Mouse (Mus musculus) bone marrow, adult 2 months (tissue): Measurements from ENCODE around the gene Uqcr10. TPM values are rescaled to one million over a fixed set of nuclear protein-coding genes. Genes with fewer than 3 reads are reported as not detected.

Experiments used
- H3K27ac ChIP-seq: fragments of 200-500 bp; 2 replicates; pipeline ENCODE4 v1.5.1; 2012; ENCODE audit warnings: low read depth, mild to moderate bottlenecking, control low read depth, inconsistent platforms, low read length; ENCODE audit not compliant: control insufficient read depth, poor library complexity, insufficient read depth
- H3K4me1 ChIP-seq: fragments of 200-500 bp; 2 replicates; pipeline ENCODE4 v1.6.1; 2011; ENCODE audit warnings: low read length; ENCODE audit not compliant: control insufficient read depth, insufficient read depth
- H3K4me3 ChIP-seq: fragments of 200-500 bp; replicated peaks from 2 replicates; pipeline ENCODE3; 2011; ENCODE audit warnings: mild to moderate bottlenecking, low read depth, low read length, control low read depth; ENCODE audit not compliant: control insufficient read depth
- CTCF ChIP-seq: fragments of 200-500 bp; IDR thresholded peaks from 2 replicates; pipeline ENCODE4 v1.5.1; 2011; ENCODE audit warnings: low read length, control low read depth; ENCODE audit not compliant: control insufficient read depth, insufficient read depth
- POLR2A ChIP-seq: fragments of 200-500 bp; IDR thresholded peaks from 2 replicates; pipeline ENCODE4 v1.6.1; 2011; ENCODE audit warnings: low read depth, mild to moderate bottlenecking, control low read depth, low read length, borderline replicate concordance; ENCODE audit not compliant: control insufficient read depth
- WGBS: fragments of 180-500 bp; shearing (Covaris S2); methylation state at CpG from one replicate; pipeline ENCODE4 v1.1.7; 2018; 5-methylcytosine and 5-hydroxymethylcytosine counted together
- polyA plus RNA-seq: library from polyadenylated mRNA; stranded (reverse); fragments of >200 nt; gene quantifications from 2 replicates; pipeline ENCODE4 v1.2.4, GENCODE M21; 2011; ENCODE audit warnings: low replicate concordance; ENCODE audit not compliant: missing spikeins, insufficient read depth, insufficient read length

Gene Uqcr10
- polyA plus RNA-seq, 1 experiment = 240 TPM

DNA sequence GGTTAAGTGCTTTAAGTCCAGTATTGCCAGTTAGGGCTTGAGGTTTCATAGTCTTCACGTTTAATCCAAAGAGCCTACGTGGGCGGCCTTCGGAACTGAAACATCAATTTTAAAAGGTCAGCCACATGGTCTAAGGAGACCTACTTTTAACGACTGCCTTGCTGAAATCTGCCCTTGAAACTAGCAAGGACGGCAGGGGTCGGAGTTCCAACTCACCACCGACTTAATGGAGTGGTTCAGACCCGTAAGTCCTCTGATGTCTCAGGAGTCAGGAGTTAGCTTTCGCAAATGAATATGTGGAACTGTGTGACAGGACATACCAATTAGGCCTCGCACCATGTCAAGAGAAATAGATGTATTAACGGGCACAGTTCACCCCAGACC lies 462 bp downstream of the Uqcr10 start:
- peaks cover 2% of the 10 kb centered on the region; the same call in 1 of the 2 replicates for H3K4me1 ChIP-seq
- peak overlapping the region; percentile 74 for H3K27ac ChIP-seq
- no peak for TF ChIP-seq CTCF
- no peak for TF ChIP-seq POLR2A
- peak overlapping the region; percentile 90 for H3K4me3 ChIP-seq
- WGBS = 2% methylated on average over 12 of the region's 12 CpGs

DNA sequence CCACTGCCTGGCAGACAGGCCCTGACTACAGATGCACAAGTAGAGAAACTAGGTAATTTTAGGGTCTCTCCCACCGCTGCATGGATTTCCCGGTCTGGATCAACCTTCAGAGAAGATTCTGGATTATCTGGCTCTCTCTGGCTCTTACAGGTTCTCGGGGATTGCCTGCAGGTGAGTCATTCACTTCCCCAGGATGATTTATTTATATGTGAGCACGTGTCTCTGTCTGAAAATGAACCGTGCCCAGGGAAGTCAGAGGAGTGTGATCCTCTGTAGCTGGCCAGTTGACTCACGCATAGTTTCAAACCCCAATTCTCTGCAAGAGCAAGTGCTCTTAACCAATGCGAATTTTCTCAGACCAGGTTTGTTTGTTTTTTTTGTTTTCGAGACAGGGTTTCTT lies 3.4 kb downstream of the Uqcr10 start:
- H3K27ac ChIP-seq = no peak overlapping the region
- no peak overlapping the region for H3K4me3 ChIP-seq
- peaks cover 2% of the 10 kb centered on the region; the same call in 1 of the 2 replicates for H3K4me1 ChIP-seq
- TF ChIP-seq POLR2A (no peak), CTCF (no peak)
- 90% methylated on average over 8 of the region's 8 CpGs for WGBS

DNA sequence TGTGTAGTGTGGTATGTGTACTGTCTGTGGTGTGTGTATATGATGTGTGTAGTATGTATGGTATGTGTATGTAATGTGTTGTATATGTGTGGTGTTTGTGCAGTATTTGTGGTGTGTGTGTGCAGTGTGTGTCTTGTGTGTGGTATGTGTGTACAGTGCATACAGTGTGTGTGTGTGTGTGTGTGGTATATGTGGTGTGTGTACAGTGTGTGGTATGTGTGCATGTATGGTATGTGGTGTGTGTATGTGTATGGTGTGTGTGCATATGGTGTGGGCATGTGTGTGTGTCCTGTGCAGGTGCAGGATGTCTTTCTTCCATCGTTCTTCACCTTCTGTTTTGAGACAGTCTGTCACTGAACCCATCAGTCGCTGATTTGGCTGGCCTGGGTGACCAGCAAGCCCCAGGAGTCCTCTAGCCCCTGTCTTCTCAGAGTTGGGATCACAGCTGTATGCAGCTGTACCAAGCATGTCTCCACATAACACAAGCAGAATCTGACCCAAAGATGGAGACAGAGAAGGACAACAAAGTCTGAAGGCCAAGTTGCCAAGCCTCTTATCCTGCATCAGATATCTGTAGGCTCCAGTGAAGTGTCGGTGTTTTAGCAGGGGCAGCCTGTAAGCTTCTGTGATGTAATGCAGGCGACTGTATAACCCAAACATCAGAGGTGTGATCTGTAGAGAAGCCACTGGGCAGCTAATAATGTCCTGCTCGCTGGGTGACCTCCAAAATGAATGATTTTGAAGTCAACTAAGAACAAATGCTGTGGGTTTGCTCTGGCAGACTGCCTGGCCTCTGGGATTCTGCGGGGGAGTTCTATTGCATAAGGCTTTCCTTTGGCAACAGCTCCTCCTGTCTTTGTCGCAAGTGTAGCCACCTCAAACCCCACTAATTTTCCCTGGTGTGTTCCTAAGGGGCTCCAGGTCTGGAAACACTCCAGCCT lies 6.8 kb downstream of the Uqcr10 start:
- TF ChIP-seq CTCF = peak; percentile 3; the same call in 1 of the 2 replicates
- no peak for TF ChIP-seq POLR2A
- Histone ChIP-seq H3K4me1 (no peaks in the 10 kb centered on the region; the same call in 1 of the 2 replicates), H3K27ac (no peak overlapping the region; the same call in 1 of the 2 replicates), H3K4me3 (no peak overlapping the region)
- 34% methylated on average over 7 of the region's 7 CpGs for WGBS

DNA sequence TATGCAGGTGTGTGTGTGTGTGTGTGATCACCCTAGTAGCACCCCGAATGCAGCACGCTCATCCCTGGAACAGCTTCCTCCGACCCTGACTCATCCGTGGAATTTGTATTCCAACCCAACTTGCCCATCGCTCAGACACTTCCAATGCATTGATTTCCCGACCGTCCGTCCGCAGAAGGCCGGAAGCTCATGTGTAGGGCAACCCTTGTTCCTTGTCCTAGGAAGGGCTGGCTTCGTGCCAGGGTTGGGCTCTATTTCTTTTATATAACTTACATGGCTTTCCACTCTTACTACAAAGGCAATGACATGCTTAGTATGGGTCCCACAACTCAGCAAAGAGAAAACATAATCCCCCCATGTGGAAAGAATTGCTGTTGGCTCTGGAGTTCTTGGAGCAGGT lies 12.0 kb downstream of the Uqcr10 start:
- H3K4me3 ChIP-seq = no peak overlapping the region
- H3K27ac ChIP-seq = no peak overlapping the region
- TF ChIP-seq POLR2A = no peak
- TF ChIP-seq CTCF = no peak
- WGBS = 87% methylated on average over 11 of the region's 11 CpGs
- H3K4me1 ChIP-seq = no peaks in the 10 kb centered on the region; the same call in 1 of the 2 replicates

DNA sequence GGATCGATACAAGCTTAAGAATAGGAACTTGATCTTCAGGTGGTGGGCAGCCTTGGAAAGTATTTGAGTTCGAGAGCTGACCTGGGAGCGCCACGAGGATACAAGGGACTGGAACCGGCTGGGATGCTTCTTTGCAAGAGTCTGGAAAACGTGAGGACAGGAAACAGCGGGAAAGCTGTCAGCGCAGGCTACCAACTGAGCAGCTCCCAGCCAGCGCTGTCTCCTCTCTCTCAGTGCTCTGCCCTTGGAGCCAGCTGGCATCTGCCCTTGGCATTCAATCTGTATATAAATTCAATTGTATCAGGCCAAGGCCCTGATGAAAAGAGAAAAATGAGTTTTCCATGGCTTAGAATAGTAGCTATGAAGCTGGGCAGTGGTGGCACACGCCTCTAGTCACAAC lies 12.9 kb downstream of the Uqcr10 start:
- no peaks in the 10 kb centered on the region for H3K4me1 ChIP-seq
- no peak overlapping the region for H3K4me3 ChIP-seq
- H3K27ac ChIP-seq = no peak overlapping the region
- TF ChIP-seq CTCF (no peak), POLR2A (no peak)
- 84% methylated on average over 10 of the region's 10 CpGs for WGBS

DNA sequence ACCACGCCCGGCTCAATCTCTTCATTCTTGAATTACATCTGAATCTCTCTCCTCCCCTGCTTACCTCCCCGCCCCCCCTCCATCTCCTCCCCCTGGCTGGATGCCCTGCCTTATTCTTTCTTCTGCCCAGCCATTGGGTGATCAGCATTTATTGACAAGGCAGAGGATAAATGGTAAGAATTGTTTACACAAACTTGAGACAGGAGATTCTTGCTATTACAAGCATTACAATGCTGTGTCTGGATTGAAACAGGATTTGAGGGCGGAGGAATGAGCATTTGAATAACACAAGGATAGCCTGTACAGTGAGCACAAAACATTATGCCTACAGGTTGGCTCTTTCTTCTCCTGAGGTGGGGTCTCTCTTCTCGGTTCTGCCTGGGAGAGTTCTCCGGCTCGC lies 13.8 kb downstream of the Uqcr10 start:
- 82% methylated on average over 7 of the region's 7 CpGs for WGBS
- no peak overlapping the region for H3K4me3 ChIP-seq
- H3K27ac ChIP-seq = no peak overlapping the region
- no peaks in the 10 kb centered on the region for H3K4me1 ChIP-seq
- TF ChIP-seq CTCF (no peak), POLR2A (no peak)

DNA sequence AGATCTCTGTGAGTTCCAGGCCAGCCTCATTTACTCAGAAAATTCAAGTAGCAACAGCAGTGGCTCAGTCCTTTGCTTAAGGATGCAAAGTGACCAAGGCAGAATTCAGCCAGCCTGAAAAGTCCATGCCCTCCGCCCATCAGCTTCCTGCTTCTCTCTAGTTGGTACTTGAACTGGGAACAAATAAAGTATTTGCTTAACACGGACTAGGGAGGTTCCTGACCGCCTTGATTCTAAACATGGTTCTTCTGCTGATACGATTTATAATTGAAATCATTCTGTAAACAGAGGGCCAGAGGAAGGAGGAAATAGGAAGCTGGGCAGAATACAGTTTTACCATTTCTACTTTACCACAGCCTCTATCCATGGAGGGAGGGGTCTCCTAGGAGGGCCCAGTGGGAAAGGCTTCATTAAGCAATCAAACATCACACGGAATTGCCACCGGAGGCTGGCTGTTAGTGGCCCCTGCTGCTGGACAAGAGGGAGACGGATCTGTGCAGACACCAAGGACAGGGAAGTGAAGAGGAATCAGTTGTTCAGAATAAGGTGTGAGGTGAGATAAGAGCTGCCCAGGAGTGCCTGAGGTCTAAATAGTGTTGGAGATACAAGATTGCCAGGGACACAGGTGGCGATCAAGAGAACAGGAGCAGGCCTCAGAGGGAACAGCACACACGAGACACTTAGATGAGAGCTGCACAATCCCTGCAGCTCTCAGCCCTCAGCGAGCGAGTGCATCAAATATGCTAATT lies 15.3 kb downstream of the Uqcr10 start:
- 39% methylated on average over 11 of the region's 11 CpGs for WGBS
- H3K4me1 ChIP-seq = no peaks in the 10 kb centered on the region
- no peak for TF ChIP-seq POLR2A
- no peak for TF ChIP-seq CTCF
- H3K27ac ChIP-seq = no peak overlapping the region
- no peak overlapping the region for H3K4me3 ChIP-seq

DNA sequence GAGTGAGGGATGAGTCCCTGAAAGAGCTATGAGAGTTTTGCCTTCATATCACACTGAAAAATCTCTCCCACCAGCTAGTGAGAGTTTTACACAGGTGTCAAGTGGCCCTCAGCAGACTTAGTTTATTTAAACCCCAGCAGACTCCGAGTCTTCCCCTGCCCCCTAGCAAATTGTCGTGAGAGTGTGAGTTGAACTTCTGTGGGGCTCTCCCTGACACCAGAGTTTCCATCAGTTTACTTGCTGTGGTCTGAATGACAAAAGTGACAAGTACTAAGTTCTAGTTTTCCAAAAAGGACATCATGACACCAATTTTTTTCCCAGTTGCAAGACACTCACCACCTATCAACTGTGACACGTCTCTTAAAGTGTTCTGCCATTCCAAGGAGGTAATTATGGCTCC lies 16.3 kb downstream of the Uqcr10 start:
- TF ChIP-seq CTCF (no peak), POLR2A (no peak)
- 73% methylated on average over 3 of the region's 3 CpGs for WGBS
- H3K4me3 ChIP-seq = no peak overlapping the region
- no peak overlapping the region for H3K27ac ChIP-seq
- peaks cover 3% of the 10 kb centered on the region; the same call in 1 of the 2 replicates for H3K4me1 ChIP-seq
